Mouse (Mus musculus): Measurements from ENCODE around the gene Stpg3.

Gene Stpg3

GRCm38 (mm10) chr2:25236614-25237013, 22.2 kb upstream of the Stpg3 start, which contains the start of gene Rnf224:
TSS of gene Rnf224 (minus strand) at chr2:25236787.
- intact Hi-C loops (cut with DNase I), result no loop called here

DNA sequence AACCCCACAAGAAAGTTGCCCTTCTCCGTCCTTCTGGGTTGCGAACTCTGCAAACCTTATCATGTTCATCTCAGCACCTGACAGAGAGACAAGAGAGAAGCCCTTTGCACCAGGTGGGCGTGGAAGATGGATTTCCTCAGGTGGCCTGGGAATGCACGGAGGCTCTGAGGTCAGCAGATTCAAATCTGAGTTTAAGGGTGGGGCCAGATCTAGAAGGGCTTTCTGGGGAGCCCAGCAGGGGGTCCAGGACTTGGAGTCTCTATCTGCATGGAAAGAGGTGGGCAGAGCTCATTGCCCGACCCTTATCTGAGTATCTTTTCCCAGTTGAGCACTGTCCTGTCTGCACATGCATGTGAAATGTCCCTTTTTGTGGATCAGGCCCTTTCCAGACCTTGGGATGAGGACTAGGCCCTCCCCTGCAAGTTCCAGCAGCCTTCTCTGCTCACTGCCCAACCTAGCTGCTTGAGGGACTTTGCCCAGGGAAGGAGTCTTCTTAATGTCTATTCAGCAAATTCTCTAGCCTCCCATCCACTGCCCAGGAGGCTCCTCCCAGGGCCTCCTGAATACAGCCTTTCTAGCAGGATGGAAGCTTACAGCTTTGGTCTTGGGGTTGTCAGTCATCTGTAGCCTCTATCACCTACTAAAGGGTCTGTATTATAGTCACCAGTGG, 20.2 kb upstream of the Stpg3 start:
- intact Hi-C loops (cut with DNase I), result no loop called here

DNA sequence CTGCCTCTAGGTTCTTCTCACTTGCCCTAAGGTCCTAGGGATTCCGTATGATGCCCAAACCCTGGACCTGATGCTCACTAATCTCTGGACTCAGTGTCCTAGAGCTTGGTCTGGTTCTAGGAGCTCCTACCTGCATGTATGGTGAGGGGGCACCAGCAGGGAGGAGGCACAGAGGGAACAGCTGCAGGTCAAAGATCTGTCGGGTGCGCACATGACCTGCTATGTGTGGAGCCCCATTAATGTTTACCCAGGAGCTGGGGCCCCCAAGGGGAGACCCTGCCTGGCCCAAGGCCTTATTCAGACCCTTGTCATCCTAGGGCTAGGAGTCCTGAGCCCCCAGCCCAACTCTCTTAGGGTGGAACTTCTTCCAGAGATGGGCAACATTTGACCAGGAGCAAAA, 19.6 kb upstream of the Stpg3 start, which contains the start of gene Slc34a3:
Slc34a3 (minus strand) TSS at position 315 of the 400 bp plus-strand sequence.
- intact Hi-C loops (cut with DNase I), result no loop called here

DNA sequence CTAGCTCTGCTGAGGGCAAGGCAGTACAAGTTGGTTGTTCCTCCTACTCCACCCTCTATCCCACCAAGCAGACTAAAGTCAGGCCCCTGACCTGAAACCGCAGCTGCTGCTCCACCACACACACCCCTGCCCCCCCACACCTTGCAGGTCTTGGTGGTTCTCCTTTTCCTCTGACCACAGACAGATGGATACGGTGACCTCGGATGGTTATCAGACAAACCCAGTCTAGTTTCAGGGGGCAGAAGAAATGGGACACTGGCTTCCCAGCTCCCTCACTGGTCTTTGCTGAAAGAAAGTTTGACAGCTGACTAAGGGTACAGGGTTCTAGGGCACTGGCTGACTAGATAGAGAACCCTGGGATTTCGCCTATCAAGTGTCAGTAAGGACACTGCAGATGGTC, 19.0 kb upstream of the Stpg3 start:
- intact Hi-C loops (cut with DNase I), result no loop called here

GRCm38 (mm10) chr2:25231038-25231437, 16.6 kb upstream of the Stpg3 start:
- intact Hi-C loops (cut with DNase I), result no loop called here

DNA sequence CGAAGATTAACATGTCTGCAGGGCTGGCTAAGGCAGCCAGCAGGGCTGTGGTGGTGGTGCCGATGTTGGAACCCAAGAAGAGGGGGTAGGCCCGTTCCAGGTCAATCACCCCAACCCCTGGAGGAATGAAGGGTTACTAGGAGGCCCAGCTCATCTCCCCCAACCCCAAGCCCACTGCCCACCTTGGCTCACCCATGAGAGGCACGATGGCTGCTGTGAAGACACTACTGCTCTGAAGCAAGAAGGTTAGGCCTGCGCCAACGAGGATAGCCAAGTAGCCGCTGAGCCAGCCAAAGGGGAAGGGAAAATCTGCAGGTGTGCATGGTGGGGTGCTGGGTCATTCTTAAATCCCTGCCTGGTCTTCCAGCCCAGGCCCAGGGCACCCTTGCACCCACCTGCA, 16.1 kb upstream of the Stpg3 start:
- intact Hi-C loops (cut with DNase I), result no loop called here

DNA sequence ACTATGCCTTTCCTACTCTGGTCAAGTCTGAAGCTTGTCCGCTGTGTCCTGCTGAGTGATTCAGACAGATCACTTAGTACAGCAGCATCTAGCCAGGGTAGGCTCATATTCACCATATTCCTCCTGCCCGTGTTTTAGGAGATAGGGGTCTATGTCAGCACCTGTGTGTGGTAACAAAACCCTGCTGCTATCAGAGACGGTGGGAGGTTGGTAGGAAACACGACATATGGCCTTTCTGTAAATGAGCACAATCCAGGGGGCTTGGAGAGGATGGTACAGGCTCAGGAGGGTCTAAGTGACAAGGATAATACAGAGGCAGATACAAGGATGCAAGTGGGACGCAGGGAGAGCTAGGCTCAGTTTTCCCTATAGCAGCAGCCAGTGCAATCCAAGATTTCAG, 15.1 kb upstream of the Stpg3 start:
- intact Hi-C loops (cut with DNase I), result no loop called here

DNA sequence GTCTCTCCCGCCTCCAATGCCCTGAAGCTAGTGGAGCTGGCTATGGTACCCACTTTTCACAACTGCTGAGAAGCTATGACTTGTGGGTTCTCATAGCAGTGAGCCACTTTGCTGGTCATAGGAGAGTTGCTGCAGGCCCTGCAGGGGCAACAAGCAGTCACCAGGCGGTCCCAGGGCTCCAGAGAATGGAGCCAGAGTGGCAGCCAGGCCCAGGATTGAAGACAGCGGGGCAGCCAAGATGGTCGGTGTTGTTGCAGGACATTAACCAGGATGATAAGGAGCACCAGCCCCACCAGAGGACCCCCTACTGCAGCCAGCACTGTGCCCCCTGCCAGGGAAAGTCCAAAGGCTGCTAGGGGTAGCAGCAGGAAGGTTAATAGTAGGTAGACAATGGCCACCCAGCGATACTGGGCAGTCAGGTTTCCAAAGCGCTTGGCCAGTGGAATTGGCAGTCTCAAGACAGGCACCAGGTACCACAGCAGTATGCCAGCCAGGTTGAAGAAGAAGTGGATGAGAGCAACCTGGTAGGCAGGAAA, 14.6 kb upstream of the Stpg3 start:
- intact Hi-C loops (cut with DNase I), result loop anchor here (1.0 kb wide), 1 partner anchor 36 kb away; no protein-coding TSS in a partner anchor

DNA sequence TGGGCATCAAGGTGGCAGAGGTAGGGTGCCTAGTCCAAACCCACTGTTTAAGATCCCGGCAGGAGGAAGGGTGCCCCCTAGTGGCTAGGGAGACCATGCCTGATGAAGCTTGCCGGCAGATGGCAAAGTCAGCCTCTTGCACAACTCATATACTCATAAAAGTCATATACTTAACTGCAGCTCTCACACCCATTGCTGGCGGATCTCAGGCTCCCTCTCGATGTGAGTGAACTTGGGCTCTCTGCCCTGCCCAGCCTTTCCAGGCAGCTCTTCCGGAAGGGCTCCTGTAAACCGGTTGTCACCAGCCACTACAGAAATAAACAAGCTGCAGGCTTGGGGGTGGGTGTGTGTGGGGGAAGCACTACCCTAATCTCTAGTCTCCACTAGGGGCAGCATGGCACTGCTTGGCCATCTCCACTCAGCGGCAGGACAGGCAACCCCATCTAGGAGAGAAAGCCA, 14.0 kb upstream of the Stpg3 start:
- intact Hi-C loops (cut with DNase I), result loop anchor here (1.0 kb wide), 1 partner anchor 35 kb away; no protein-coding TSS in a partner anchor

DNA sequence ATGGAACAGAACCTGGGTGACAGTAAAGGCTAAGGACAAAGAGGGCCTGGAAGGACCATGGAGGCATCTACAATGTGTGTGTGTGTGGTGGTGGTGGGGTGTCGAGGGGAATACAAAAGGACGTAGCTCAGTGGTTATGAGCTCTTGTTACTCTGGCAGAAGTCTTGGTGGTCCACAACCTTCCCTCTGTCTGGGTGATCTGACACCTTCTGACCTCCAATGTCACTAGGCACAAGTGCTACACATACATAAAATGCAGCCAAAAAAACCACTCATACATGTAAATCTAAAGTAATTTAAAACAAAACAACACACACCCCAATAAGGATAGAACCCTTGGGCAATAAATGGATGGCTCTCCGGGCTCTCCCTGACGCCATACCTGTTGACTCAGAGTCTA, 13.0 kb upstream of the Stpg3 start:
- intact Hi-C loops (cut with DNase I), result no loop called here

DNA sequence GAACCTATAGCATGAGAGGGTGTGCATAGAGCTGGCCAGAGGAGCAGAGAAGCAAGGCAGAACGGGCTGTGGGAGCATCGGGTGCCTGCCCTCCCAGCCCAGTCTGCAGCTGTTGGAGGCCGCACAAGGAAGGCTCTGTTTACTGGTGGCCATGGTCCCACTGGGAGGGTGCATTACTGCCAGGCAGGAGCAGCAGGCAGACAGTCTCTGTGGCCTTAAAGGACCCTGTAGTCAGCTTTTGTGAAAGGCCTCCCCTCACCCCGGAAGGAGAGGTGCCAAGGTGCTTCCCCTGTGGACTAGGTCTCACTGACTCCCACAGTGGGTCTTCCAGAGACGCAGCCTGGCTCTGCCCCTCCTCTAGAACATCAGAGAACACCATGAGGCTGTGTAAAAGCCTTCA, 12.4 kb upstream of the Stpg3 start:
- intact Hi-C loops (cut with DNase I), result no loop called here

- intact Hi-C loops (cut with DNase I), result no loop called here
Observed at GRCm38 (mm10) chr2:25225811-25226379, 11.5 kb upstream of the Stpg3 start.

GRCm38 (mm10) chr2:25224766-25225752, 10.6 kb upstream of the Stpg3 start:
- intact Hi-C loops (cut with DNase I), result no loop called here

DNA sequence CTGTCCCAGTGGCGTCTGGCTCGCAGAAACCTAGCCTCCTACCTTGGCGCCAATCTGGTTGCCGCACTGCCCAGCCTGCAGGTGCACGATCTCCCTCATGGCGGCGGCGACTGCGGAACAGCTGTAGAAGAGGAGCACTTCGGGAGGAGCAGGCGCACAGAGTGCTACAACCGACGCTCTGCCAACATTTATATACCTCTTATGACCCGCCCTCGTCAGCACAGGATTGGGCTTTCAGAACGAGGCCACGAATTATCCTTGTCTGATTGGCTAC, 10.0 kb upstream of the Stpg3 start, which contains the start of gene Tubb4b:
Tubb4b (minus strand) TSS at position 211 of the 274 bp plus-strand sequence.
- intact Hi-C loops (cut with DNase I), result no loop called here

- intact Hi-C loops (cut with DNase I), result no loop called here
Observed at GRCm38 (mm10) chr2:25223681-25224491, 9.4 kb upstream of the Stpg3 start.

GRCm38 (mm10) chr2:25221331-25221772, 6.9 kb upstream of the Stpg3 start:
- intact Hi-C loops (cut with DNase I), result no loop called here

GRCm38 (mm10) chr2:25218445-25218844, 4.0 kb upstream of the Stpg3 start, which contains the start of gene Fam166a:
TSS of gene Fam166a (plus strand) at chr2:25218745.
- intact Hi-C loops (cut with DNase I), result no loop called here

GRCm38 (mm10) chr2:25217666-25218065, 3.2 kb upstream of the Stpg3 start:
- intact Hi-C loops (cut with DNase I), result no loop called here

DNA sequence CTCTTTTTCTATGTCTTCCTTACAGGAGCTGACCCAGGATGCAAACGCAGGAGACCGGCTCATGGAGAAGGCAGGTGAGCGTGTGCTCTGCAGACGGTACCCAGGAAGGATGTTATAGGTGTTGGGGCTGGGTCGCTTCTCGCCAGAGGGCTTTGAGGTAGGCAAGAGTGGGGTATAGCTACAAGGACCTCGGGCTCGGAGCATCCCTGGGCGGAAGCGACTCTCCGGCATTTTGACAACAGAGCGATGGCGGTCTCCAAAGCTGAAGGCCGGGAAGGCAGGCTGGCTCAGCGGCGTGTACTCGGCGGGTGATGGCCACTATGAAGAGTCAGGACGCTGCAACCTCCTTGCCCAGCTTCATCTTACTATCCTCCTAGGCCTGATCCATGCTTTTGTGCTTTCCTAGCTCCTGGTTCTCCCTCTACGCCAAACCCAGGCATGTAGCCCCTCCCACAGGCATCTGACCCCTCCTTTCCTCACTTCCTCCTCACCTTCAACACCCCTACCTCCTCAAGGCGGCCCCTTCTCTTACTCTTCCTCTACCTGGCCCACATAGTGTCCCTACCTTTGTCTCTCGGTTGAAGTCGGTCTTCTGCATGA, 1.1 kb downstream of the Stpg3 start:
- intact Hi-C loops (cut with DNase I), result no loop called here

DNA sequence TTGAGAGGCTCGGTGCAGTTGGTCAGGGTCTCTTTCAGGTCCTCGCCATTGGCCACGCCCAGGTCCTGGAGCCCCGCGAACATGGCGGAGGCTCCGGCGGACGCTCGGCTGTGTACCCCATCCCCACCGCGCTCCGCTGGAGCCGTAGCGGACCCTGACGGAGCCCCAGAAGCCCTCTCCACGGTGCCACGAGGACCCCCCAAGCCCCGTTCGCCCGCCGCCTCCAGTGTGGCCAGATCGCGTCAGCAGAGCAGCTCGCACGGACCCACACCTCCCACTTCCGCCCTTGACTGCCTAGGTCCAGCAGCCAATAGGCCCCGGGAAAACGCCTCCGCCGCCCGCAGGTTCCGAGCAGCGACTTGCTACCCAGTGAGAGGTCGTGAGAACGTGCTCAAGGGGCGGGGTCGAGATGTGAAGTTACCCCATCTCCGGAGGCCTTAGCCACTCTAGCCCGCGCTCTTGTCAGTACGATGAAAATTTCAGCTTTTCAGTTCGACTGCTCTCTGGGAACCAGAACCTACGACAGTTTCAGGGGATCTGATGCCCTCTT, 3.2 kb downstream of the Stpg3 start, which contains the start of gene Nelfb:
Nelfb (minus strand) TSS at position 369 of the 550 bp plus-strand sequence.
- intact Hi-C loops (cut with DNase I), result no loop called here

Data from adrenal gland (tissue).